Mouse (Mus musculus) forebrain, embryonic 15.5 days (tissue): Measurements from ENCODE around the gene Polr3h. TPM values are rescaled to one million over a fixed set of nuclear protein-coding genes. Genes with fewer than 3 reads are reported as not detected.

ENCODE experiments used
- ATAC-seq: fragments of 200-750 bp; cut with Nextera tagmentation; replicated peaks from 2 replicates; pipeline ENCODE4 v1.8.0; 2017; ENCODE audit warnings: mild to moderate bottlenecking, moderate TSS enrichment, moderate library complexity
- H3K27ac ChIP-seq: fragments of 300-500 bp; sonication (generic); replicated peaks from 2 replicates; pipeline ENCODE4 v1.5.1; 2015; ENCODE audit warnings: mild to moderate bottlenecking, inconsistent platforms
- H3K27me3 ChIP-seq: fragments of 300-500 bp; sonication (generic); 2 replicates; pipeline ENCODE4 v1.6.1; 2015; ENCODE audit warnings: inconsistent platforms
- H3K36me3 ChIP-seq: fragments of 300-500 bp; sonication (generic); 2 replicates; pipeline ENCODE4 v1.6.1; 2015; ENCODE audit warnings: mild to moderate bottlenecking, inconsistent platforms
- H3K4me1 ChIP-seq: fragments of 300-500 bp; sonication (generic); 2 replicates; pipeline ENCODE4 v1.6.1; 2015; ENCODE audit warnings: inconsistent platforms
- H3K4me2 ChIP-seq: fragments of 300-500 bp; sonication (generic); replicated peaks from 2 replicates; pipeline ENCODE4 v1.6.1; 2015; ENCODE audit warnings: mild to moderate bottlenecking, inconsistent platforms
- H3K4me3 ChIP-seq: fragments of 300-500 bp; sonication (generic); 2 replicates; pipeline ENCODE4 v1.5.1; 2015; ENCODE audit warnings: mild to moderate bottlenecking, inconsistent platforms
- H3K9ac ChIP-seq: fragments of 300-500 bp; sonication (generic); replicated peaks from 2 replicates; pipeline ENCODE4 v1.6.1; 2015; ENCODE audit warnings: mild to moderate bottlenecking, inconsistent platforms
- H3K9me3 ChIP-seq: fragments of 300-500 bp; sonication (generic); 2 replicates; pipeline ENCODE4 v1.6.1; 2016; ENCODE audit warnings: inconsistent platforms
- WGBS: fragments of 180-500 bp; shearing (Covaris S2); methylation state at CpG from one replicate; pipeline ENCODE4 v1.1.7; 2015; ENCODE audit warnings: mixed read lengths; 5-methylcytosine and 5-hydroxymethylcytosine counted together
- polyA plus RNA-seq: library from polyadenylated mRNA; unstranded; fragments of >200 nt; fragmentation: Nextera tagmentation; extraction: Ambion mirVana; gene quantifications from 2 replicates; pipeline ENCODE4 v1.2.1, GENCODE M21; 2015

The Polr3h gene
- polyA plus RNA-seq, 1 experiment from 2014 or later: 89.8 TPM

- no peak overlapping the region for H3K4me2 ChIP-seq
- no peak overlapping the region for H3K9ac ChIP-seq
- no peaks in the 10 kb centered on the region for H3K9me3 ChIP-seq
- WGBS: 15% methylated on average over 9 of the region's 9 CpGs
- peaks cover 21% of the 10 kb centered on the region for H3K4me1 ChIP-seq
- H3K27me3 ChIP-seq: no peaks in the 10 kb centered on the region
- peaks cover 12% of the 10 kb centered on the region for H3K36me3 ChIP-seq
- no peak overlapping the region for H3K4me3 ChIP-seq
- no peak overlapping the region for H3K27ac ChIP-seq
- 0 out of 2 replicates have a peak, but pooled peaks have one; percentile 14 for ATAC-seq
These were observed 17.2 kb upstream of the Polr3h start for GRCm38 (mm10) chr15:81943176-81943749.

GRCm38 (mm10) chr15:81941010-81941409, 15.0 kb upstream of the Polr3h start:
- Histone ChIP-seq H3K4me2 (no peak overlapping the region), H3K27ac (no peak overlapping the region), H3K27me3 (no peaks in the 10 kb centered on the region), H3K9me3 (no peaks in the 10 kb centered on the region), H3K9ac (no peak overlapping the region), H3K36me3 (no peaks in the 10 kb centered on the region; the same call in 1 of the 2 replicates), H3K4me3 (no peak overlapping the region), H3K4me1 (peaks cover 39% of the 10 kb centered on the region)
- ATAC-seq: no peak
- 93% methylated on average over 2 of the region's 2 CpGs for WGBS

- H3K9me3 ChIP-seq: no peaks in the 10 kb centered on the region
- no peak overlapping the region for H3K9ac ChIP-seq
- no peaks in the 10 kb centered on the region for H3K27me3 ChIP-seq
- no peak overlapping the region for H3K4me2 ChIP-seq
- peaks cover 39% of the 10 kb centered on the region for H3K4me1 ChIP-seq
- H3K36me3 ChIP-seq: no peaks in the 10 kb centered on the region; the same call in 1 of the 2 replicates
- no peak overlapping the region for H3K4me3 ChIP-seq
- H3K27ac ChIP-seq: no peak overlapping the region
- WGBS: 91% methylated on average over 5 of the region's 5 CpGs
- no peak for ATAC-seq
These were observed 14.2 kb upstream of the Polr3h start for GRCm38 (mm10) chr15:81940219-81940618.

- ATAC-seq: no peak
- WGBS: 92% methylated on average over 4 of the region's 4 CpGs
- no peak overlapping the region for H3K4me3 ChIP-seq
These were observed 13.7 kb upstream of the Polr3h start for GRCm38 (mm10) chr15:81939774-81940173.

GRCm38 (mm10) chr15:81939157-81939715, 13.2 kb upstream of the Polr3h start:
- no peak overlapping the region for H3K4me2 ChIP-seq
- no peaks in the 10 kb centered on the region for H3K9me3 ChIP-seq
- no peak for ATAC-seq
- H3K9ac ChIP-seq: no peak overlapping the region
- no peak overlapping the region for H3K27ac ChIP-seq
- peaks cover 39% of the 10 kb centered on the region for H3K4me1 ChIP-seq
- H3K27me3 ChIP-seq: no peaks in the 10 kb centered on the region
- H3K4me3 ChIP-seq: no peak overlapping the region
- no peaks in the 10 kb centered on the region; the same call in 1 of the 2 replicates for H3K36me3 ChIP-seq
- 87% methylated on average over 10 of the region's 10 CpGs for WGBS

More at GRCm38 (mm10) chr15:81939774-81940173, 13.7 kb upstream of the Polr3h start:
- Histone ChIP-seq H3K36me3 (no peaks in the 10 kb centered on the region; the same call in 1 of the 2 replicates), H3K27ac (no peak overlapping the region), H3K9me3 (no peaks in the 10 kb centered on the region), H3K4me1 (peaks cover 39% of the 10 kb centered on the region), H3K4me2 (no peak overlapping the region), H3K27me3 (no peaks in the 10 kb centered on the region), H3K9ac (no peak overlapping the region)

- no peaks in the 10 kb centered on the region; the same call in 1 of the 2 replicates for H3K36me3 ChIP-seq
- ATAC-seq: 0 out of 2 replicates have a peak, but pooled peaks have one; percentile 33
- peak overlapping the region; percentile 79 for H3K4me2 ChIP-seq
- H3K27ac ChIP-seq: peak overlapping the region; percentile 85
- 22% methylated on average over 2 of the region's 2 CpGs for WGBS
- H3K9me3 ChIP-seq: no peaks in the 10 kb centered on the region
- peaks cover 37% of the 10 kb centered on the region for H3K4me1 ChIP-seq
- H3K27me3 ChIP-seq: no peaks in the 10 kb centered on the region
- H3K9ac ChIP-seq: peak overlapping the region; percentile 68
- peak overlapping the region; percentile 57 for H3K4me3 ChIP-seq
These were observed 12.2 kb upstream of the Polr3h start for GRCm38 (mm10) chr15:81938246-81938645.

GRCm38 (mm10) chr15:81937098-81937972, 11.3 kb upstream of the Polr3h start:
- Histone ChIP-seq H3K4me2 (peak overlapping the region; percentile 79), H3K27ac (peak overlapping the region; percentile 85), H3K4me1 (peaks cover 37% of the 10 kb centered on the region), H3K27me3 (no peaks in the 10 kb centered on the region), H3K36me3 (no peaks in the 10 kb centered on the region; the same call in 1 of the 2 replicates), H3K4me3 (peak overlapping the region; percentile 57), H3K9me3 (no peaks in the 10 kb centered on the region), H3K9ac (peak overlapping the region; percentile 68)
- ATAC-seq: peak; percentile 50
- WGBS: 9% methylated on average over 19 of the region's 19 CpGs

- peak within 1 kb of the TSS; percentile 85 for H3K27ac ChIP-seq
- H3K27me3 ChIP-seq: no peaks in the 10 kb centered on the region
- H3K9me3 ChIP-seq: no peaks in the 10 kb centered on the region
- peak within 1 kb of the TSS; percentile 57 for H3K4me3 ChIP-seq
- H3K4me2 ChIP-seq: peak within 1 kb of the TSS; percentile 79
- 1% methylated on average over 12 of the region's 12 CpGs for WGBS
- peak within 1 kb of the TSS; percentile 68 for H3K9ac ChIP-seq
- H3K36me3 ChIP-seq: no peaks in the 10 kb centered on the region; the same call in 1 of the 2 replicates
- ATAC-seq: peak; percentile 75
- H3K4me1 ChIP-seq: peaks cover 37% of the 10 kb centered on the region
These were observed 10.6 kb upstream of the Polr3h start, which contains the start of gene Csdc2 for GRCm38 (mm10) chr15:81936679-81937078. Gene Csdc2, plus strand, starts transcription at chr15:81936759.

GRCm38 (mm10) chr15:81935869-81936637, 10.0 kb upstream of the Polr3h start:
- peak; percentile 3; the same call in 1 of the 2 replicates for ATAC-seq
- Histone ChIP-seq H3K4me3 (peak overlapping the region; percentile 57), H3K4me1 (peaks cover 37% of the 10 kb centered on the region), H3K27ac (peak overlapping the region; percentile 85), H3K4me2 (peak overlapping the region; percentile 79), H3K9ac (peak overlapping the region; percentile 68), H3K9me3 (no peaks in the 10 kb centered on the region), H3K27me3 (no peaks in the 10 kb centered on the region), H3K36me3 (no peaks in the 10 kb centered on the region; the same call in 1 of the 2 replicates)
- WGBS: 61% methylated on average over 7 of the region's 7 CpGs

- Histone ChIP-seq H3K4me1 (peaks cover 30% of the 10 kb centered on the region), H3K27ac (no peak overlapping the region), H3K9ac (no peak overlapping the region), H3K4me3 (no peak overlapping the region), H3K4me2 (no peak overlapping the region), H3K36me3 (no peaks in the 10 kb centered on the region), H3K9me3 (no peaks in the 10 kb centered on the region), H3K27me3 (no peaks in the 10 kb centered on the region)
- no peak for ATAC-seq
- WGBS: 81% methylated on average over 1 of the region's 1 CpGs
These were observed 7.9 kb upstream of the Polr3h start for GRCm38 (mm10) chr15:81933986-81934385.

- no peak for ATAC-seq
- WGBS: 29% methylated on average over 12 of the region's 12 CpGs
- Histone ChIP-seq H3K4me2 (no peak overlapping the region), H3K4me3 (no peak overlapping the region), H3K36me3 (no peaks in the 10 kb centered on the region), H3K27ac (peak overlapping the region; percentile 64), H3K9ac (no peak overlapping the region), H3K27me3 (no peaks in the 10 kb centered on the region), H3K9me3 (no peaks in the 10 kb centered on the region), H3K4me1 (peaks cover 24% of the 10 kb centered on the region)
These were observed 7.0 kb upstream of the Polr3h start for GRCm38 (mm10) chr15:81932951-81933470.
